Mouse (Mus musculus): ENCODE results near the gene Adra2a. TPM values are rescaled to one million over a fixed set of nuclear protein-coding genes. Genes with fewer than 3 reads are reported as not detected.
A peak's percentile ranks its signal among the peaks of the same experiment; 100 is the strongest.

Gene Adra2a
- polyA plus RNA-seq (2012; fragmentation: generic; extraction: Trizol), result 0.12 TPM
- long read RNA-seq, experiment 1, result 0 reads
- long read RNA-seq, experiment 2, result 0 reads

GRCm38 (mm10) chr19:54043851-54044250 is at the start of gene Adra2a:
Adra2a (plus strand) TSS chr19:54044151.
- H3K79me2 ChIP-seq (ENCODE audit: control insufficient read depth, insufficient read depth), result no peaks in the 10 kb centered on the region
- TF ChIP-seq FOSL1 (IDR thresholded peaks at IDR 0.05; ENCODE audit: insufficient read depth, low read length, poor library complexity, severe bottlenecking), result no peak
- no peak for TF ChIP-seq MYOD1 (IDR thresholded peaks at IDR 0.05; ENCODE audit: control insufficient read depth, insufficient read length, low read depth)
- no peak for TF ChIP-seq USF1 (IDR thresholded peaks at IDR 0.05; ENCODE audit: low read depth)
- TF ChIP-seq MAX (IDR thresholded peaks at IDR 0.05), result no peak
- no peak for TF ChIP-seq CTCF (IDR thresholded peaks at IDR 0.05; ENCODE audit: control insufficient read depth, insufficient read depth, insufficient read length)
- TF ChIP-seq MYOG (IDR thresholded peaks at IDR 0.05; ENCODE audit: control insufficient read depth, extremely low read depth, insufficient read length), result no peak
- no peak for TF ChIP-seq CEBPB (IDR thresholded peaks at IDR 0.05; ENCODE audit: low read depth)
- H3K27me3 ChIP-seq (ENCODE audit: control insufficient read depth, insufficient read depth, insufficient read length), result peaks cover 34% of the 10 kb centered on the region
- H3ac ChIP-seq (ENCODE audit: control insufficient read depth, insufficient read length, low read depth), result peak within 1 kb of the TSS; percentile 49
- H3K36me3 ChIP-seq (ENCODE audit: control insufficient read depth, insufficient read depth), result no peaks in the 10 kb centered on the region
- H3K79me3 ChIP-seq (ENCODE audit: low read depth), result no peaks in the 10 kb centered on the region
- no peak within 1 kb of the TSS for H3K4me3 ChIP-seq (ENCODE audit: insufficient read depth, poor library complexity, severe bottlenecking)

DNA sequence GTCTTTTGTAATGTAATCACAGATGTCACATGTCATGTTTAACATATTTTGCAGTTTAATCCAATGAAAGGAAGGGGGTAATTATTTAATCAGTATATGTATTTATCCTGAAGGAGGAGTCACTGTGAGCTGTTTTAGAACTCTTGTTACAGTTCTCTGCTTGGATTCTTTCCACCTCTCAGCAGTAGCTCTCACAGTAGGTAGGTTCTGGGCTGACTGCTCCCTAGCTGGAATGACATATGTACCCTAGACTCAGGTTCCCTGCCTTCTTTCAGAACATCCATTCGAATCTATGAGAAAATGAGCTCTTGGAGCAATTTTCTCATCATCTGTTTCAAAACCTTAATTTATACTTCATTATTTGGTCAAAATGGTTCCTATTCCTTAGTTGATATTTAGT is 49.7 kb upstream of the Adra2a start:
- no peaks in the 10 kb centered on the region for H3K27me3 ChIP-seq (ENCODE audit: control insufficient read depth, insufficient read depth, insufficient read length)
- H3K4me3 ChIP-seq (ENCODE audit: insufficient read depth, poor library complexity, severe bottlenecking), result no peak overlapping the region
- TF ChIP-seq FOSL1 (IDR thresholded peaks at IDR 0.05; ENCODE audit: insufficient read depth, low read length, poor library complexity, severe bottlenecking) (no peak), CEBPB (IDR thresholded peaks at IDR 0.05; ENCODE audit: low read depth) (no peak), MAX (IDR thresholded peaks at IDR 0.05) (no peak), USF1 (IDR thresholded peaks at IDR 0.05; ENCODE audit: low read depth) (no peak), CTCF (IDR thresholded peaks at IDR 0.05; ENCODE audit: control insufficient read depth, insufficient read depth, insufficient read length) (no peak)
- no peaks in the 10 kb centered on the region for H3K36me3 ChIP-seq (ENCODE audit: control insufficient read depth, insufficient read depth)
- peaks cover 32% of the 10 kb centered on the region for H3K79me3 ChIP-seq (ENCODE audit: low read depth)
- H3ac ChIP-seq (ENCODE audit: control insufficient read depth, insufficient read length, low read depth), result no peak overlapping the region
- H3K79me2 ChIP-seq (ENCODE audit: control insufficient read depth, insufficient read depth), result peaks cover 83% of the 10 kb centered on the region

- Histone ChIP-seq H3K4me3 (ENCODE audit: insufficient read depth, poor library complexity, severe bottlenecking) (no peak overlapping the region), H3K27me3 (ENCODE audit: control insufficient read depth, insufficient read depth, insufficient read length) (no peaks in the 10 kb centered on the region), H3K79me2 (ENCODE audit: control insufficient read depth, insufficient read depth) (peaks cover 53% of the 10 kb centered on the region), H3K79me3 (ENCODE audit: low read depth) (peaks cover 15% of the 10 kb centered on the region), H3K36me3 (ENCODE audit: control insufficient read depth, insufficient read depth) (no peaks in the 10 kb centered on the region), H3ac (ENCODE audit: control insufficient read depth, insufficient read length, low read depth) (no peak overlapping the region)
- TF ChIP-seq CTCF (IDR thresholded peaks at IDR 0.05; ENCODE audit: control insufficient read depth, insufficient read depth, insufficient read length), result no peak
- TF ChIP-seq MAX (IDR thresholded peaks at IDR 0.05), result no peak
- TF ChIP-seq MYOG (IDR thresholded peaks at IDR 0.05; ENCODE audit: control insufficient read depth, extremely low read depth, insufficient read length), result no peak
- TF ChIP-seq USF1 (IDR thresholded peaks at IDR 0.05; ENCODE audit: low read depth), result no peak
- TF ChIP-seq FOSL1 (IDR thresholded peaks at IDR 0.05; ENCODE audit: insufficient read depth, low read length, poor library complexity, severe bottlenecking), result no peak
- TF ChIP-seq MYOD1 (IDR thresholded peaks at IDR 0.05; ENCODE audit: control insufficient read depth, insufficient read length, low read depth), result no peak
- TF ChIP-seq CEBPB (IDR thresholded peaks at IDR 0.05; ENCODE audit: low read depth), result no peak
Measured at GRCm38 (mm10) chr19:54010973-54011372, 33.0 kb upstream of the Adra2a start.

- no peaks in the 10 kb centered on the region for H3K27me3 ChIP-seq (ENCODE audit: control insufficient read depth, insufficient read depth, insufficient read length)
- no peak overlapping the region for H3ac ChIP-seq (ENCODE audit: control insufficient read depth, insufficient read length, low read depth)
- TF ChIP-seq USF1 (IDR thresholded peaks at IDR 0.05; ENCODE audit: low read depth), result no peak
- no peak for TF ChIP-seq MYOG (IDR thresholded peaks at IDR 0.05; ENCODE audit: control insufficient read depth, extremely low read depth, insufficient read length)
- no peak for TF ChIP-seq FOSL1 (IDR thresholded peaks at IDR 0.05; ENCODE audit: insufficient read depth, low read length, poor library complexity, severe bottlenecking)
- TF ChIP-seq CTCF (IDR thresholded peaks at IDR 0.05; ENCODE audit: control insufficient read depth, insufficient read depth, insufficient read length), result no peak
- peaks cover 9% of the 10 kb centered on the region for H3K79me3 ChIP-seq (ENCODE audit: low read depth)
- peaks cover 46% of the 10 kb centered on the region for H3K79me2 ChIP-seq (ENCODE audit: control insufficient read depth, insufficient read depth)
- peaks cover 3% of the 10 kb centered on the region for H3K36me3 ChIP-seq (ENCODE audit: control insufficient read depth, insufficient read depth)
- H3K4me3 ChIP-seq (ENCODE audit: insufficient read depth, poor library complexity, severe bottlenecking), result no peak overlapping the region
Measured at GRCm38 (mm10) chr19:54014999-54015398, 29.0 kb upstream of the Adra2a start.

DNA sequence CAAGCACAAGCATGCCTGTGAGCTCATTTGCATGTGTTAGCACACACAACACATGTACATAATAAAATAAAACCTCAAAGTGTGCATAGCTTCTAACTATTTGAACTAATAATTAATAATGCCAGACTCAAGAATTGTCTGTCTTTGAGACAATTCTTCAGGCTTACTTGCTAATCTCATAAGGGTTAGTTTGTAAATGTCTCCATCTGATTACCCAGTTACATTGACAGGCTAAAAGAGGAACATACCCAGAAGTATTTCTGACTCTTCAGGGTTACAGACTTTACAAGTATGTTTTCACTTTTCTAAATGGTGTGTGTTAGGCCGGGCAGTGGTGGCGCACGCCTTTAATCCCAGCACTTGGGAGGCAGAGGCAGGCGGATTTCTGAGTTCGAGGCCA is 28.4 kb upstream of the Adra2a start:
- Histone ChIP-seq H3K4me3 (ENCODE audit: insufficient read depth, poor library complexity, severe bottlenecking) (no peak overlapping the region), H3K79me2 (ENCODE audit: control insufficient read depth, insufficient read depth) (peaks cover 43% of the 10 kb centered on the region), H3K27me3 (ENCODE audit: control insufficient read depth, insufficient read depth, insufficient read length) (no peaks in the 10 kb centered on the region), H3K36me3 (ENCODE audit: control insufficient read depth, insufficient read depth) (peaks cover 3% of the 10 kb centered on the region), H3ac (ENCODE audit: control insufficient read depth, insufficient read length, low read depth) (no peak overlapping the region), H3K79me3 (ENCODE audit: low read depth) (peaks cover 9% of the 10 kb centered on the region)
- no peak for TF ChIP-seq CTCF (IDR thresholded peaks at IDR 0.05; ENCODE audit: control insufficient read depth, insufficient read depth, insufficient read length)
- no peak for TF ChIP-seq CEBPB (IDR thresholded peaks at IDR 0.05; ENCODE audit: low read depth)
- TF ChIP-seq FOSL1 (IDR thresholded peaks at IDR 0.05; ENCODE audit: insufficient read depth, low read length, poor library complexity, severe bottlenecking), result no peak
- no peak for TF ChIP-seq MYOD1 (IDR thresholded peaks at IDR 0.05; ENCODE audit: control insufficient read depth, insufficient read length, low read depth)
- no peak for TF ChIP-seq USF1 (IDR thresholded peaks at IDR 0.05; ENCODE audit: low read depth)

DNA sequence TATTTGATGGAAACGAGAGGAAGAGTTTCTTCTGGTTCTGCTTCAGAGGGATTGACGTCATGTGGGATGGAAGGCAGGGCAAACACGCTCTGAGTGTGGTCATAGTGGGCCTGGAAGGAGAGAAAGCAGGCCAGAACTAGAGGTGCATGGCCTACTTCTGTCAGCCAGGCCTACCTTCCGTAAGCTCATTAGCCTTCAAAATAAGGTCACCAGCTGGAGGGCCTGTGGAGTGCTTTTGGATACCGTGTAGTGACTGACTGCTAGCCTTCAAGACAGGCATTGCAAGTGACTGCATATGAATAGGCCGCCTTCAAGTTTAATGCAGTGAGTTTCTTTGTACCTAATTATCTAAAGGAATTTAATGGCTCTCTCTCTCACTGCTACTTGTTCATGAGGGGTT is 8.9 kb upstream of the Adra2a start:
- no peak overlapping the region for H3K4me3 ChIP-seq (ENCODE audit: insufficient read depth, poor library complexity, severe bottlenecking)
- H3K79me2 ChIP-seq (ENCODE audit: control insufficient read depth, insufficient read depth), result no peaks in the 10 kb centered on the region
- TF ChIP-seq CEBPB (IDR thresholded peaks at IDR 0.05; ENCODE audit: low read depth) (no peak), MAX (IDR thresholded peaks at IDR 0.05) (no peak), MYOD1 (IDR thresholded peaks at IDR 0.05; ENCODE audit: control insufficient read depth, insufficient read length, low read depth) (no peak), FOSL1 (IDR thresholded peaks at IDR 0.05; ENCODE audit: insufficient read depth, low read length, poor library complexity, severe bottlenecking) (no peak), USF1 (IDR thresholded peaks at IDR 0.05; ENCODE audit: low read depth) (no peak)
- no peaks in the 10 kb centered on the region for H3K27me3 ChIP-seq (ENCODE audit: control insufficient read depth, insufficient read depth, insufficient read length)
- H3K36me3 ChIP-seq (ENCODE audit: control insufficient read depth, insufficient read depth), result peaks cover 31% of the 10 kb centered on the region
- no peak overlapping the region for H3ac ChIP-seq (ENCODE audit: control insufficient read depth, insufficient read length, low read depth)
- H3K79me3 ChIP-seq (ENCODE audit: low read depth), result no peaks in the 10 kb centered on the region
